Mouse (Mus musculus) telencephalon, adult 2 months (tissue): ENCODE results near the gene Idh3a.
"Not testable (repeated sequence)": the region's sequence is repeated elsewhere in the genome, so short reads cannot be mapped to it uniquely, and the experiment has no call there.

Source experiments
- DNase-seq: peaks from one replicate; pipeline ENCODE4 v3.0.0-alpha.2; 2011; ENCODE audit warnings: low read depth, low spot score

Gene Idh3a

DNA sequence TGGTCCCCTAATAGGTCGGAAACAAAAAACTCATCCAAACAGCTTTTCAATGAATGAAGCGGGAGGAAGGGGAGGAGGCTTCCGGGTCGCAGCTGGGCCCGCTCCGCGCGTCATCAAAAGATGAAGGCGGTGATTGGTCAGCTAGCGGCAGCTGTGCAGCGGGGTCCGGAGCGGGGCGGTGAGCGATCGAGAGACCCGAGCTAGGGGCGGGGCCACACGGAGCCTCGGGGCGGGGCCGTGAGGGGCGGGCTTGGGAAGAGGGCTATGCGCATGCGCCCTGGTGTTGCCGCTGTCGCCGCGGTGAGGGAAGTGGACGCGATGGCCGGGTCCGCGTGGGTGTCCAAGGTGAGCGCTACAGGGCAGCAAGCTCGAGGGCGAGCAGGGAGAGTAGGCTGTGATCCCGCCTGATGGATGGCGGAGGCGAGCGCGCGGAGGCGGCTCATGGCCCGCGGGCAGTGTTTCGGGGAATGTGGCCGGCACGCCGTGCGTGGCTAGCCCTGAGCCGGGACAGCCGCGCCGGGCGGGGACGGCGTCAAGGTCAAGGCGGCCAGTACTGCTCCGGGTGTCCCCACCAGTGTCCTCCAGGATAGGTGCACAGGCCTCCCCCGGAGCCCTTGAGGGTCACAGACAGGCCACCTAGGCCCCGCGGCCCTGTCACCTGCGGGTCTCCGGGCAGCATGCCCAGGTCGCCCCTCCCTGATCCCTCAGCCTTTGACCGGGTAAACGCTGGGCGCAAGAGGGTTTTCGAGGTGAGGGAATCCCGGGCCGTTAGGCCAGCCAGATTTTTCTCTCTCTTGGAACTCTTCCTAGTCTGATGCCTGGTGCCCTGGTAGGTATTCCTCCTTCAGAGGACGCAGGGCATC, at the start of gene Idh3a:
Gene Idh3a, plus strand, starts transcription at position 136 of the 863 bp plus-strand sequence.
- peak; percentile 90 for DNase-seq

DNA sequence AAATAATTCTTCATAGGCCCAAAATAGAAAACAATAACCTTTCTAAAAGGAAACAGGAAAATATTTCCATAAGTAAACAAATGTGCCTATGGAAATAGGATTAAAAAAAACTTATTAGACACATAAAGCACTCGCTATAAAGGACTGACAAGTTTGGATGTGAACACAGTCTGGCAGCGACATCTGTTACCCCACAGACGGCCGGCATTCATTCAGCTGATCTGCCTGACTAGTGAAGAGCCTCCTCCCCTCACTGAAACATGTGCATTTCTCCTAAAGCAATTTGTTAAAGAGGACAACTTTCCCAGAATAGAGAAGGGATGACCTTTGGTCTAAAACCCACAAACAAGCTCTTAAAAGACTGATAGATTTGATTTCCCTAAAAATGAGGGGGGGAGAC, 49.1 kb upstream of the Idh3a start:
- no peak for DNase-seq

DNA sequence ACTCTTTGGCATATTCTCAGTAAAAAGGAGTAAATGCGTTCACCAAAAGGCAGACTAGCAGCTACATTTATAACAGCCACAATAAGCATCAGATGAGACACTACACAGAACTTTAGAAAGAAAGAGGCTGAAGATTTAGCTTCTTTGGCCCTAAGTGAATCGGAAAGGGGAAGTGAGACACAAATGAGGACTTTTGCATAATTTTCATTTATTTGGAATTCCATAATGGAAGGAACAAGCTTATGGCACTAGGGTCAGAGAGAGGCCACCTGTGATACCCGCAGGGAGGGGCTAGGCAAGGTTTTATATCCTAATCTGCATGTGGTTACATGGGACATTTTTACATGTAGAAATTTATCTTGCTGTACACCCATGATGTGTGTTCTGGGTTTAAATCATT, 48.7 kb upstream of the Idh3a start:
- DNase-seq = no peak

DNA sequence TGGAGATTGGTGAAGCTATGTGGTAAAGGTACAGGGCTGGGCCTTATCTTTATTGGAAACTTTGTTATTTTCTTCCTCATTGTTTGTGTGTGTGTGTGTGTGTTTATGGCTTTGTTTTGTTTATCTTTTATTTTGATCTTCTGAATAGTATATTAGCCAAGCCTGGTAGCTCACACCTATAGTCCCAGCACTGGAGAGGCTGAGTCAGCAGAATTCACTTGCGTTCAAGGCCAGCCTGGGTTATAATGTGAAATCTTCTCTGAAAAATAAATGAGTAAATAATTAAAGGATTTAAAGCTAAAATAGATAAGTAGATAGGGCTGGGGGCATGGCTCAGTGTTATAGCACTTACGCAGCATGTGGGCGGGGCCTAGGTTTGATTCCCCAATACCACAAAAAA, 47.9 kb upstream of the Idh3a start:
- DNase-seq = no peak

DNA sequence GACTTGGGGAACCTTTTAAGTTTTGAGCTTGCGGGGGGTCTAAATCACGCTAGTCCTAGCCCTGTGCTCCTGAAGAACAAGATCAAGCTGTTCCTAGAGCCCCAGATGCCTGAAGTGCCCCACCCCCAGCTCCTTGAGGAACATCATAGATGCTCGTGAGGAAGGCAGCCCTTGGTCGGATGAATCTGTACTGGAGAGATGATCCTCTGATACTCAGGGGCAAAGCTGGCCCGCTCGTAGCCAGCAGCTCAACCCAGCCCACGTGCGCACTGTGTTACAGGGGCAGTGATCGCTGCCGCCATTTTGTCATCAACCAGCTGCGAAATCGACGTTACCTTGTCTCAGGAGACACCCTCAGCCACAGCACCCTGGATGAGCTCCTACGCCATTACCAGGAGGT, 47.5 kb upstream of the Idh3a start, which contains the start of gene Sh2d7:
Gene Sh2d7, plus strand, starts transcription at position 301 of the 400 bp plus-strand sequence.
- DNase-seq = no peak

DNA sequence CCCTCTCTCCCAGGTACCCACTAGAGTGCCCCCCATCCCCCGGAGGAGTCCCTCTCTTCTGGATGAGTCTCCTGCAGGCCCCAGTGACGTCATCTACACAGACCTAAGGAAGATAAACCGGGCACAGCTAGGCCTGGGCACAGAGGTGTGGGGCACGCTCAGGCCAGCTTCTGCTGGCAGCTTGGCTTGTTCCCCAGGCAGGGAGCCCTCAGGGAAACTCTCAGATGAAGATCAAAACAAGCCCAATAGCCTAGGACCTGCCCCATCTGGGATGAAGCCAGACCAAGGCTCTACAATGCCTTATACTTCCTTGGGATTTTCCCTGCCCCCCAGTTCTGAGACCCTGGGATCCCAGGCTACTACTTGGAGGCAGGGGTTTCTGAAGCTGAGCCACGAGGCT, 45.3 kb upstream of the Idh3a start:
- no peak for DNase-seq

DNA sequence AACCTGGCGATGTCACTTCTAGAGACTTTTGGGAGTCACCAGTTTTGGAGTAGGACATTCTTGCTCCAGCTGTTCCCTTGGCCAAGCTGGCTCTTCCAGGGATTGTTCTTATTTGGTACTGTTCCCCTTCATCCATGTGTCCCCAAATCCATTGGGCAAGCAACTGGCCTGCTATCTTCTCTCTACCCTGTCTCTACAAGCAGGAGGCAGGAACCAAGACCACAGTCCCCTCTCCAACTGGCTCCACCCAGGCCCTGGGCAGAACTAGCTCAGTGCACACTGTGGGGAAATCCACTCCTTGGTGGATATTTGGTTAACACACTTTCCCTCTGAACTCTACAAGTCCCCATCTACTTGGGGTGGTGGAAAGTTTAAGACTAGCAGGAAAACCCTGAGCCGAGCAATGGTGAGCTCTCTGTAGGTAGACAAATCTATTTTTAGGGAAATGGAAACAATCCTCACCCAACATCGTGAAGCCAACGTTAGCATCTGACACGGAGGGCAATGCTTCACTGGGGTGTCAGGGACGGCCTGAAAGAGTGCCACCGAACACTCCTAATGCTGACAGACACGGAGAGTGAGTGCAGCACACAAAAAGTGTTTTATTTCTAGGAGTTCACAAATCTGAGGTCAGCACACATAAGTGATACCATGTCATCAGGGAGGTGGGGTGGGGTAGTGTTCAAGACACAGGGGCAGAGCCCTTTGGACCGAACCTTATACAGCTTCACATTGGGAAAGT, 41.8 kb upstream of the Idh3a start:
- DNase-seq = no peak

DNA sequence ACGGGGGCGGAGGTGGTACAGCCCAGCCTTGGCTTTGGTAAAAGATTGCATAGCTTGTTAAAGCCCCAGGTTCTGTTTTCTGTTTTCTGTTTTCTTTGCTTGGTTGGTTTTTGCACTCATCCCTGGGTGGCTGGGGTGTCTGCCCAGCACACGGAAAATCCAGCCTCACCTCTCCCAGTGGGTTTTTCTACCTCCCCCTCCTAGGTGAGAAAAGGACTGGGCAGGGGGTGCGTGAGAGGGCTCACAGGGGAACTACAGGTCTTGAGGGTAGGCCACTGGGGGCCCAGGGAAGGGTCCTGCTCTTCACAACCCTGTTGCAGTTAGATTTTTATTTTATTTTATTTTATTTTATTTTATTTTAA, 41.2 kb upstream of the Idh3a start:
- DNase-seq = no peak

DNA sequence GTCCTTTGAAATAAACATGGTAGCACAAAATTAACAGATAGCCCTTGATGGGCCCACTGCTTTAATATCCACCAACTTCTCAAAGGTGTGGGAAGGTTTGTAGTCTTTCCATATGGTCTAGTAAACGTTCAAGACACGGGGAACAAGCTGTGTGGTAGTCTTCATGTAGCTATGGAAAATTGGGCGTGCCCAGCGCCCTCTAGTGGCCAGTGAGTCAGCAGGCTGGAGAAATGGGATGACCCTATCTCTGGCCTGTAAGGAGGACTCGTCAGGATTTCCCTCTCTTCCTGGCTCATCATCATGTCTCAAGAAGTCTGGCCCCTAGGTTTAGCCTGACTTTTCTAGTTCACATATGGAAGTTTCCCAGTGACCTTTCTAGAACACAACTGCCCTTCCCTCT, 38.6 kb upstream of the Idh3a start:
- no peak for DNase-seq

DNA sequence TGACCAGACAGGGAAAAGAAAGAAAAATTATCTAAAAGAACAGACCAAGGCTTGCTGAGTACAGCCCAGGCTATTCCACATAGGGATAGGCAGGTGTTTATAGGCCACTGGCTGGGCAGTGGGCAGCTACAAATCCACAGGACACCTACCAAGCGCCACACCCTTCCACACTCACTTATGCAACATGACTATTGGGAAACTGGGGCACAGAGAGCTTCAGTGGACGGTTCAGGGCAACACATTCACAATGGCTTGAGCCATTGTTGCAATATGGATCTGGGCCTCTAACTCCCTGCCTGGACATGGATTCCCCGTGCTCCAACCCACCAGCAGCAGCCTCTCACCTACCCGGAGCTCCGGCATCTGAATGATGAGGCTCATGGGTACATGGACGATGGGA, 36.7 kb upstream of the Idh3a start:
- no peak for DNase-seq

DNA sequence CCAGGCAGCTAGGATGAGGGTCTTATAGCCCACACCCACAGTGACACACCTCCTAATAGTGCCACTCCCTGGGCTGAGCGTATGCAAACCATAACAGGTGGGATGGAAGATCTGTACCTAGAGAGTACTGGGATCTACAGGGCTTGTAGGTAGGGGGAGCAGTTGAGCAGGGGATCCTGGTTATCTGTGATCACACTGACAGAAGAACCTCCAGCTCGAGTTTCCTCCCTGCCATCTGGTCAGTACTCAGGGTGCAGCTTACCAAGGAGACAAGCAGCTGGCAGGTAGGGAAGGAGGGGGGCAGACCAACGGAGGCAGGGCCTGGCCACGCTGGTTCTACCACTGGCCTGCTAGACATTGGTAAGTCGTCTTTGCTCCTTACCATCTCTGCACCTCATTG, 33.7 kb upstream of the Idh3a start:
- no peak for DNase-seq

DNA sequence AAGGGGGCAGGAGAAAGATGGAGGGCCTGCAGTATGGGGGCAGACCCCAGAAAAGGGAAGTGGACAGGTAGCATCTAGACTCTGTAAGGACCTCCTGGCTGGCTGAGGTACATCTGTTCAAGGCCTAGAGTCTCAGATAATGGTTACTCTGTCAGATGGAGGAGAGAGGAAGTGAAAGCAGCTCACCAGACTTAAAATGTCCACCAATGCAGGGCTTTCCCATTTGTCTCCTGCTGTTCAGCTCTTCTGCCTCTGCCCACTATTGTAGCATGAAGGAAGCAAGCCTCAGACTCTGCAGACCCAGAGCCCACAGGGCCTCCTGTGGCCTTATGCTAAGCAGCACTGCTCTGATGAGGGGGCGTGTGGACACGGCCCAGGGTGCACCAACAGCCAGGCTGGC, 31.1 kb upstream of the Idh3a start:
- DNase-seq = no peak

DNA sequence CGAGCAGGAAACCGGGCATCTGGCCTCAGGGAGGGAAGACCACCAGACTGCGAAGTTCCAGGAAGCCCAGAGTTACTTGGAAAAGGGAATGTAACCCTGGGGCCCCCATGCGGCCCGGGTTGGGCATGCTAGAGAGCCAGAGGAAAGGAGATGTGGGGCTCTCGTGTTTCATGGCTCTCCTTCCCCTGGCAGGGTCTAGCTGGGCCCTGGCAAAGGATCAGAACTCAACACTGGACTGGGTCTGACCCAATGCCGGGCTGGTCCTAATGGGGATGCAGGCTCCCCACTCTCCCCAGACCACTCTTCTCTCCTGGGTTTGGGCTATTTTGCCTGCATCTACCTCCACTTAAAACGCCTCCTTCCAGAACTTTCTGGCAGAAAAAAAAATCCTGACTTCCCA, 27.4 kb upstream of the Idh3a start:
- no peak for DNase-seq

DNA sequence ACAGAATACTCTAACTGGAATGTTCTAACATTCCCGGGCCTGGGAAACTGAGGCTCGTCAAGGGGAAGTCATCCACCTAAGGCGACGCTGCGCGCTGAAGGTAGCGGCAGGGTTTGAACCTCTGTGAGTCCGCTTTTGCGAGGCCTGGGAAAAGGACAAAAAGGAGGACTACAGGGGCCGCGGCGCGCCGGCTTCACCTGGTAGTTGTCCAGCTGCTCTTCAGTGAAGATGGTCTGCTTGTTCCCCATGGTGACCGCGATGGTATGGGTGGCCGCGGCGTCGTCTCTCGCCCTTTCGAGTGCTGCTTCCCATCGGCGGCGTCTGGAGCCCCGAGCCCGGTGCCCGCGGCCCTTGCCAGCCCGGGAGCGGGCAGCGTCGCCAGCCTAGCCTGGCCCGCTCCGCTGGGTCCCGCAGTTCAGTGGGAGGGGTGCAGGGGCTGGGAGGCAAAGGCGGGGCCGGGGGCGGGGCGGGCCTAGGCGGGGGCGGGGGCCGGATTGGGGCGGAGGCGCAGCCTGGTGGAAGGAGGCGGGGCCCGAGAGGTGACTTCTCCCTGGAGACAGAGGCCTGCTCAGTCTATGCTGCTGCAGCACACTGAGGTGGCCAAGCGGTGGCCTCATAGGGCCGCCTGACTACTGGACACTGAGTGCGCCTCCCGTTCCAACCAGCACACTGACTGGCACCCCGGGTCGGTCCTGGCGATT, 26.2 kb upstream of the Idh3a start, which contains the start of gene Cib2:
Gene Cib2, minus strand, starts transcription at position 448 of the 701 bp plus-strand sequence.
- DNase-seq = no peak

DNA sequence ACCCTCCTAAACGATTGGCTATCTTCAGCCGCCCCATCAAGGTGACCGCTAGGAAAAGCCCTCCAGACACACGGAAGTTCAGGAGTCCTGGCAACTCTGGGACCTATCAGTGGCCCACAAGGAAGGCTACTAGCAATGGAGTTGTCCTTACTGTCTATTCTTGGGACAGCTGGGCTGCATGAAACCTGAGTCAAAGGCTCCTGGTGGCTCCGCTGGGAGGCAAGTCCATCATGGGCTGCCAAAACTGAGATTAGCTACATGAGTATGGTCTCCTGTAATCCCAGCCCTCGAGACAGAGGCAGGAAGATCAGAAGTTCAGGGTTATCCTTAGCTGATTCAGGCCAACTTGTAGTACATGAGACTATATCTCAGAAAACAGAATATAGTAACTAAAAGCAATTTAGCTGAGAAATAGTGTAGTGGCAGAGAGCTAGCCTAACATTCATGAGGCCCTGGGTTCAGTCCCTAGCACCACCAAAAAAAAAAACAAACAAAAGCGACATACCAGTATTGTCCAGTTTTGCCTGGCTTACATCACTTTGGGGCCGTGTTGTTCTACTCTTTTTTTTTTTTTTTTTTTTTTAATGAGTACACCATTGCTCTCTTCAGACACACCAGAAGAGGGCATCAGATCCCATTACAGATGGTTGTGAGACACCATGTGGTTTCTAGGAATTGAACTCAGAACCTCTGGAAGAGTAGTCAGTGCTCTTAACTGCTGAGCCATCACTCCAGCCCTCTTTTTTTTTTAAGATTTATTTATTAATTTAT, 25.1 kb upstream of the Idh3a start:
- no peak for DNase-seq

DNA sequence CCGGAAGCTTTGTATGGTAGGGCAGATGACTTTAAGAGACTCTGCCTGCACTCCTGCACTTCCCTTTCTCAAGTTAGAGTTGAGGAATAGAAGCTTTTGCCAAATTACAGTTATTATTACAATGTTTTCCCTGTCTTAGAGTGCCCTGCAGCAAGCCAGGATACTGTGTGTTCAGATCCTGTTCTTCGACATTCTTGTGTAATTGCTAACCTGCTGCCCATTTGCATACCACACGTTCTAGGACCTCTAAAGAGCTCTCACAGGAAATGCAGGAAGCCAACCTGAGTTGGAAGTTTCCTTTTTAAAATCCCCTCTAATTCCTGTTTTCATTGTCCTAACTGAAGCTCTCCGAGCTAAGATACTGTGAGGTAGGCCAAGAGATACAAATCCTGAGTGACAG, 19.2 kb upstream of the Idh3a start:
- no peak for DNase-seq

DNA sequence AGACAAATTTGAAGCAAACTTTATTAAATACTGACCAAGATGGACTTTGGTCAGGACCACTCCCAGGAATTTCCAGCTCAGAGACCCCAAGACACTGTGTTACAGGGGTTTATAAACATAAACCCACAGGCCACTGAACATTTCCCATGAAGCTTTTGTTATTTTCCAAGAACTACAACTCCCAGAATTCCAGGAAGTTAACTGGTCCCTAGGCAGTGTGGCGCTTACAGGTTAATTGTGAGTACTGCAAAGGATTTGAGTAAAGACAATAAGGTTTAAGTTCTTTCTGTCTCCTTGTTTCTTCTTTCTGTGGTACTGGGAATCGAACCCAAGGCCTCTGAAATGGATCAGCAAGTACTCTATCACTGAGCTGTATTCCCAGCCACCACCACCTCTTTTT, 17.4 kb upstream of the Idh3a start:
- DNase-seq = no peak

DNA sequence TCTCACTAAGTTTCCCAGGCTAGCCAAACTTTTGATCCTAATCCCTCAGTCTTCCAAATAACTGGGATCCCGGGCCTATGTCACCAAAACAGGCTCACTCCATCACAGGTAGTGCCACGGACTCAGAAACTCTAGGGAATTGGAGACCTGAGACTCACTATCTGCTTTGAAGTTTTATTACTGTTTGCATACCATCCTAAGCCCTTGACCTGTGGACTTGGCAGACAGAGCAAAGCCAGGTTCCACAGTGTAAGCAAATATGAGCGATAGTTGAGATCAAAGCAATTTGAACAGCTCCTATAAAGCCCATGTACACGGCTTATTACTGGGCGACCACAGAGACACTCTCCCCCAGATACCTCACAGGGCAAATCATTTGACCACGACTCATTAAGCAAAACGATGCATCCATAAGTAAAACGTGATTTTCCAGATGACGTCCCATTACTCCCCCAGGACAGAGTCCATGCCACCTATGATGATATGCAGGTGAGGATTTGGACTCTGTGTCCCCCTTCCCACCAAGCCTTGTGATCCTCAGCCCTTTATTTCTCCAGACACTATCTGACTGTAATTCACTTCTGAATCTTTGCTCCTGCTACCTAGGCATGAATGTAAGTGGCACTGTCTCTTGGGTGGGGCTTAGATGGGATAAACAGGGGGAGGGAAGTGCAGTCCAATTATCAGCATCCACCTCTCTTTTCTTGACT, 14.8 kb upstream of the Idh3a start:
- no peak for DNase-seq

DNA sequence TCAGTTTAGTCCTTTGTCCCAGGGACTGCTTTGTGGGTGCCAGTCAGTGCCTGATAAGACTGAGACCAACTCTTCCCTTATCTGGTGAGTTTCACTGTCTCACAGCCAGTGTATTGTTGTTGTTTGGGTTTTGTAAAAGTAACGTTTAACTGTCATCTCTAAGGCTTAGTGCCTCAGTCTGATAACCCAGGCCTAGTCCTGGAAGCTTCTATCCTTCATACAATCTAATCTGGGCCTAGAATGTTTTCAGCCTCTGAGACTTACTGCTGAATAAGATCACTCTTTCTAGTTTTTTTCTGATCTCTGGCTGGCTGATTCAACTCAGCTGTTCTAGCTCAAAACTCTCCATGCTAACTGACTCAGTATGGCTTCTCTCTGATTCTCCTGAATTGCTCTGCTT, 2.4 kb upstream of the Idh3a start:
- no peak for DNase-seq

DNA sequence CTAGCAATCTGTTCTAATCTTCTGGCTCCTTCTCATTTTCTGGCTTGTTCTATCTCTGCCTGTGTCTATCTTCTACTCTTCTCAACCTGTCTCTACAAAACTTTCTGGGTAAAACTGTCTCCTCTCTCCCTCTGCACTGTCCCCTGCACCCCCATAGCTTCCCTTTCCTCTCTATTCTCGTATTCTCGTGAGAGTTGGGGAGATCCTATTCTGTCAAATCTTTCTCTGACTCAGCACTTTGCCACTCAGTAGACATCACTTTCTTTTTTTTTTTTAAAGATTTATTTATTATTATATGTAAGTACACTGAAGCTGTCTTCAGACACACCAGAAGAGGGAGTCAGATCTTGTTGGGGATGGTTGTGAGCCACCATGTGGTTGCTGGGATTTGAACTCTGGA, 2.0 kb upstream of the Idh3a start:
- not testable (repeated sequence) for DNase-seq

DNA sequence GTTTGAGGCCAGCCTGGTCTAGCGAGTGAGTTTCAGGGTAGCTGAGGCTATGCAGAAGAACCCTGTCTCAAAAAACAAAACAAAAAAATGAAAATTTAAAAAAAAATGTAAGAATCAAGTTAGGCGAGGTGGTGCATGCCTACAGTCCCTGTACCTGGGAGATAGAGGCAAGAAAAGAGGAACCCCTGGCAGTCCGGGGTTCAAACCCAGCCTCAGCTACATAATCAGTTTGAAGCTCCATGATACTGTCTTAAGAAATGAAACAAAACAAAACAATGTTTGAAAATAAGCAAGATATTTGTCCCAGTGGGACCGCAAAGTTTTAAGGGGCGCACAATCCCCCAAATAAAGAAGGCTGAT, 315 bp upstream of the Idh3a start:
- no peak for DNase-seq
